Mouse (Mus musculus) layer of hippocampus, adult 8-10 months (tissue): ENCODE data around the gene Cdipt. TPM values are rescaled to one million over a fixed set of nuclear protein-coding genes. Genes with fewer than 3 reads are reported as not detected.

Source experiments
- DNase-seq, 2 experiments: peaks; one replicate each; pipeline ENCODE4 v3.0.0; 2022; ENCODE audit warnings: low spot score in 2 of 2
- total RNA-seq, 4 experiments: library from RNA; stranded (reverse); gene quantifications; 2 replicates each; pipeline ENCODE4 v1.2.4; 2022

Cdipt gene
- total RNA-seq, 4 experiments from 2014 or later = 138 to 156 (median 152) TPM

DNA sequence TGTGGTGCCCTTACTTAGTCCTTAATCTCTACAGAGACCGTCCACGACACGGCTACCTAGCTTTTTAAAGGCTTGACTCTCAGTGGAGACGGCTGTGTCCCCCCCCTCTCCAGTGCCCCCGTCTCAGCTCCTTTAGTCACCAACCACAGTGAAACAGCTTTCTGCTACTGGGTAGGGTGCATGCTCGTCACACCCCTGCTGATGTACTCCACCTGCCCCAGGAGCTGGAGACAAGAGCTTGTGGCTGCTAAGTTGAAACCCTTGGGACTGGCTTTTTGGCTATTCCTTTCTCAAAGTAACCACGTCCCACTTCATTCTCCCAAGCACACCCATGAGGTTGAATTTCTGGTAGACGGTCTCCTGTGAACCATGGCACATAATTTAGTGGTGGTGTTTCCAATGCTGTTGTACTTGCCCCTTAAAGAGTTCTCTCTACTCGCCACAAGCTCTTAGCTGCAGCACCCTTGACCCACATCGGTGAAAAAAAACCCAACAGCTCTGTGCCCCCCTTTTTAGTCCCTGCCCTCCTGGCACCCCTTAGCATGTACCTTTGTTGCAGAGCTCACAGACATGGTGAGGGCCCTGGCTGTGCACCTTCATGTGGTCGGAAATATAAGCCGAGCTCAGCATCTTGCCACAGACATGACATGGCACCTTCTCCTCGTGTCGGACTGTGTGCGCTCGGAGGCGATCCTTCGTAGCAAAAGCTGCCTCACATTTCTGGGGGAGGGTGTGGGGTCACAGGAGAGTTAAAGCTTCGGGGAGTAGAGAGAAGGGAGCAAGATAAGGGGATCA, 48.4 kb downstream of the Cdipt start:
- no peak for DNase-seq

DNA sequence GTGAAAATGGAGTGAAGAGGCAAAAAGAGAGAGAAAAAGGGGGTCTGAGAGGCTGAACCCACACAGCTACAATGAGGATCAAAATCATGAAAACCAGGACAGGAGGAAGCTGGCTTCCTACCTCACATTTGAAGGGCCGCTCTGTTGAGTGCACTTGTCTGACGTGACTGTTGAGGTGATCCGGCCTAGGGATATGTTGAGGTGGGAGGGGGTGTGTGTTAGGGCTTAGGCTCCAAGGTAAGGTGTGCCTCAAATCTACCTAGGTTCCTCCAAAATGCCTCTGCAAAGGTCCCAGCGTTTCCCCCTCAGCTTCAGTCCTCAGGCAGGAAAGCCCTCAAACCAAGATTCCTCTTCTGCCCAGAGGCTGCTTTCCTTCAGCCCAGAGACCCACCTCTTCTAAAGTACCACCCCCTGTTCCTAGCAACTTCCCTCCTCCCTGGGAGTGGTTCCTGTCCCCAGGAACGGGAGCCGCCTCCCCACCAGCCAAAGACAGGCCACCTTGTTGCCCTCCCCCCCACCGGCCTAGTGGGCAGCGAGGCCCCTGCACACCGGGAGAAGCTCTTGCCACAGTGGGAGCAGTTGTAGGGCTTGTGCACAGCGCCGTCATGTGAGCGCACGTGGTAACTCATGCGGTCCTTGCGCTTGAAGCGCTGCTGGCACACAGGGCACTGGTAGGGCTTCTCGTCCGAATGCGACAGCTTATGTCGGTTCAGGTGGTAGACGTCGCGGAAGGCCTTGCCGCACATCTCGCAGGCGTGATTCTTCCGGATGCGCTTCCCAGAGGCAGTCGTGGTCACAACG, 49.2 kb downstream of the Cdipt start:
- peak; percentile 78 to 84 for DNase-seq

DNA sequence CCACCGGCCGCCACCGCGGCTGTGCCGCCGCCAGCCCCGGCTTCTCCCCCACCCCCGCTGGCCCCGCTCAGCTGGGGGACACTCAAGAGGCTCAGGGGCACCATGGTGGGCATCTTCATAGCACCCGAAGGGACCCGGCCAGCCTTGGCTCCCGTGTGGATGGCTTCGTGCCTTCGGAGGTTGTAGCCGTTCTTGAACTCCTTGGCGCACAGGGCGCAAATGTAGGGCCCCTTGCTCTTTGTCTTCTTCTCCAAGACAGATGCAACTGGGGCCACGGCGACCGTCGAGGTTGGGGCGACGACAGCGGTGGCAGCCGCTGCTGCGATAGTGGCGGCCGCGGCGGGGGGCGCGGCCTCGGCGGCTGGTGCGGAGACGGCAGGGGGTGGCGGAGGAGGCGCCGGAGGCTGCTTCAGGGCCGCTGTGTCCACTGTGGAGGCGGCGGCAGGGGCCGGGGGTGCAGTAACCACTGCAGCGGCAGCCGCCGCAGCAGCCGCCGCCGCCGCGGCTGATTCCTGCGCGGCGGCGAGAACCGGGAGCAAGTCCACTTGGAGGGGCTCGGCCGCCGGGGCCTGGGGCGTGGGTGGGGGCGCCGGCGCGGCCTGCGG, 49.9 kb downstream of the Cdipt start:
- no peak for DNase-seq

DNA sequence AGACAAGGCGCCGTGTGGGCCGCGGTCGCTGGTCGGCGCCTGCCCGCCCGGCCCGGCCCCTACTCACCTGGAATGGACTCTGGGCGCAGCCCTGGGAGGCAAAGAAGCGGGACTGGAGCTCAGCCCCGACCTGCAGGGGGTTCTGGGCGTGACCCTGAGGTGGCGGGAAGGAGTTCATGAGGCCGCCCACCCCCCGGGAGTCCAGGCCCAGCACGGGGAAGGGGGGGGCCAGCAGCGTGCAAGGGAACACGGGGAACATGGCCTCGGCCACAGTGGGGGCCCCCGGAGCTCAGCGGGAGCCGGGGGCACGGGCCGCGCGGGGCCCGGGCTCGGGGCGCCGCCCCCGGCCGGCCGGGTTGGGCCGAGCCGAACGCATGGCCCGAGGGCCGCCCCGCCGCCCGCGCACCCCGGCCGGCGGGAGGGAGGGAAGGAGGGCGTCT, 50.5 kb downstream of the Cdipt start:
- no peak for DNase-seq

DNA sequence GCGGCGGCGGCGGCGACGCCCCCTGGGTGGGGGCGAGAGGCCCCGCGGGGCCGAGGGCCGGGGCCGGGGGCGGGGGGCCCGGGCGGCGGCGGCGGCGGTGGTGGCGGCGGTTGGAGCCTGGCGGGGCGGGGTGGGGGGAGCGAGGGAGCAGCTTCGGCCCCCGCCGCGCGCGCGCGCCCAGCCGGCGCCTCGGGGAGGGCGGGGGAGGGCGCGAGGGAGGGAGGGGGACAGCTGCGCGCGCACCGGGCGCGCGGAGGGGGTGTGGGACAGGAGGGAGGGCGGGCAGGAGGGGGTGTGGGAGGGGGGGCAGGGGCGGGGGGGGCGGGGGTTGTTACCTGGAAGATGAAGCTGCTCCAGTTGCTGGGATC, 50.9 kb downstream of the Cdipt start:
- DNase-seq = no peak

DNA sequence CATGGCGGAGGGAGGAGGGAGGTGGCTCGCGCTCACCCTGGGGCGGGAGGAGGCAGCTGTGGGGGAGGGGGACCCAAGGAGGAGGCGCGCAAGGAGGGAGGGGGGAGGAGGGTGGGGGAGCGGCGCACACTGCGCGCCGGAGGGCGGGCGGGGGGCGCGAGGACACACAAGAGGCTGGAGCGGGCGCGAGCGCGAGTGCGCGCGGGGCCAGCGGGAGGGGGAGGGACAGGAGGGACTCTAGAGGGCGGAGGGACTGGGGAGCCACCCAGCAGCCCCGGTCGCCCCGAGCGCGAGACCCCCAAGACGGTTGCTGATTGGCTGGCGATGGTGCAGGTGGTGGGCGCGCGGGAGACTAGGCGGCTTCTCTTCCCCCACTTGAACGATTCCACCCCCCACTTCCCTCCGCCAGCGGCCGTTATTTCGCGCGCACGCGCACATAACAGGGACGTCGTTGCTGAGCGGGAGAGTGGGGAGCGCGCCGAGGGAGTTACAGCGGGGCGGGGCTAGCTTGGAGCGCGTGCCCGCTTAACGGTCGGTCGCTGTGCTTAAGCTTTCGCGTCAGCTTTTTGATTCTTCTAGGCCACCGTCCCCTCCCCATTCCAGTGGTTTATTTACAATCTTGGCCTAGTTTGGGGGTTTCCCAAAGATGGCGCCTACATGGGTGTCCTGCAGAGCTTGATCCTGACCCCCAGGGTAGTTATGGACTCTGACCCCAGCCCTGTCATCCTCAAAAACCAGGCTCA, 51.4 kb downstream of the Cdipt start, which contains the start of gene Maz:
Gene Maz, minus strand, starts transcription at position 54 of the 743 bp plus-strand sequence.
- peak; percentile 99 for DNase-seq

DNA sequence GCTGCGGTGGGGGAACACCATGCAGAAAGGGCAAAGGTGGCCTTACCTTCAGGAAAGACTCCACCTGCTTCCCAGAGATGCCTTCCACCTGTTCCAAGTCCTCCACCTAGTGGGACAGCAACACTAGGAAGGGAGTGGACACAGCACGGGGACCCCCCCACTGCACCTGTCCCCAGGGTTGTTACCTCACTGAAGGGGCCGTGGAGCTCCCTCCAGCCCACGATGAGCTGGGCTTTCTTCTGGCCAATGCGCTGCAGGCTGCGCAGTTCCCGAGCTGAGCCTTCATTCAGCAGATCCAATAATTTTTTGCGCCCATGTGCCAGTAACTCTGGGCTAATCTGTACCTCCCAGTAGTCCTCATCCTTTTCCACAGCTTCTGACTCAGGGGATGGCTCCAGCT, 52.2 kb downstream of the Cdipt start:
- DNase-seq = no peak

Other genes starting within 250 kb of the Cdipt start
- gene Mapk3, start 216.3 kb upstream of the Cdipt start, total RNA-seq = 100 to 1,000 TPM; 165 to 197 (median 178) TPM
- gene Gdpd3, start 209.6 kb upstream of the Cdipt start, total RNA-seq = 1 to 10 TPM; 4.4 to 7.9 (median 5.0) TPM
- gene Ypel3, start 199.0 kb upstream of the Cdipt start, total RNA-seq = 100 to 1,000 TPM; 236 to 283 (median 255) TPM
- 1 to 10 TPM in 3 of 4 experiments, under 1 TPM in 1; 0.43 to 1.5 (median 1.2) TPM for gene Tbx6, start 194.4 kb upstream of the Cdipt start, total RNA-seq
- 10 to 100 TPM; 49.5 to 55.7 (median 51.9) TPM for gene Ppp4c, start 183.4 kb upstream of the Cdipt start, total RNA-seq
- 10 to 100 TPM; 57.3 to 67.6 (median 62.6) TPM for gene Fam57b, start 178.2 kb upstream of the Cdipt start, total RNA-seq
- not detected for gene 4930451I11Rik, start 144.3 kb upstream of the Cdipt start, total RNA-seq
- 10 to 100 TPM; 17.6 to 20.0 (median 18.7) TPM for gene Doc2a, start 128.5 kb upstream of the Cdipt start, total RNA-seq
- 10 to 100 TPM; 25.6 to 44.7 (median 36.2) TPM for gene Hirip3, start 113.9 kb upstream of the Cdipt start, total RNA-seq
- gene Ino80e, start 113.5 kb upstream of the Cdipt start, total RNA-seq = 10 to 100 TPM; 46.3 to 59.5 (median 56.1) TPM
- 100 to 1,000 TPM; 146 to 179 (median 151) TPM for gene Taok2, start 91.2 kb upstream of the Cdipt start, total RNA-seq
- gene Tmem219, start 53.0 kb upstream of the Cdipt start, total RNA-seq = 10 to 100 TPM; 21.8 to 34.3 (median 25.6) TPM
- 100 to 1,000 TPM; 137 to 173 (median 161) TPM for gene Kctd13, start 47.0 kb upstream of the Cdipt start, total RNA-seq
- gene Asphd1, start 26.3 kb upstream of the Cdipt start, total RNA-seq = 10 to 100 TPM; 27.2 to 41.0 (median 31.5) TPM
- 100 to 1,000 TPM; 433 to 476 (median 455) TPM for gene Sez6l2, start 25.4 kb upstream of the Cdipt start, total RNA-seq
- 1 to 10 TPM in 1 of 4 experiments, not detected in 3; 1.0 TPM for gene Cdiptos, start 184 bp downstream of the Cdipt start, total RNA-seq
- gene Mvp, start 38.7 kb downstream of the Cdipt start, total RNA-seq = 10 to 100 TPM; 10.5 to 17.2 (median 14.1) TPM
- gene Pagr1b, start 40.6 kb downstream of the Cdipt start, total RNA-seq = not detected
- 10 to 100 TPM; 18.9 to 59.7 (median 27.8) TPM for gene Pagr1a, start 41.4 kb downstream of the Cdipt start, total RNA-seq
- gene Gm42742, start 45.2 kb downstream of the Cdipt start, total RNA-seq = 10 to 100 TPM; 20.5 to 63.0 (median 52.5) TPM
- gene Prrt2, start 45.3 kb downstream of the Cdipt start, total RNA-seq = 100 to 1,000 TPM; 208 to 223 (median 215) TPM
- gene Maz, start 51.1 kb downstream of the Cdipt start, total RNA-seq = 100 to 1,000 TPM; 204 to 209 (median 206) TPM
- 1 to 10 TPM; 2.5 to 9.4 (median 3.8) TPM for gene Kif22, start 66.6 kb downstream of the Cdipt start, total RNA-seq
- gene Zg16, start 111.4 kb downstream of the Cdipt start, total RNA-seq = not detected
- gene AI467606, start 115.4 kb downstream of the Cdipt start, total RNA-seq = 1 to 10 TPM; 1.2 to 3.7 (median 2.3) TPM
- gene Qprt, start 146.3 kb downstream of the Cdipt start, total RNA-seq = 1 to 10 TPM in 1 of 4 experiments, under 1 TPM in 3; 0.22 to 1.1 (median 0.53) TPM
- gene Spn, start 161.9 kb downstream of the Cdipt start, total RNA-seq = under 1 TPM; 0.29 to 0.68 (median 0.46) TPM
- 10 to 100 TPM; 87.4 to 94.4 (median 90.0) TPM for gene Cd2bp2, start 220.1 kb downstream of the Cdipt start, total RNA-seq
- gene Tbc1d10b, start 232.6 kb downstream of the Cdipt start, total RNA-seq = 100 to 1,000 TPM in 2 of 4 experiments, 10 to 100 TPM in 2; 97.9 to 106 (median 101) TPM
- 1 to 10 TPM; 2.8 to 5.1 (median 3.6) TPM for gene Mylpf, start 233.0 kb downstream of the Cdipt start, total RNA-seq